Mouse (Mus musculus) ES-E14 (cell line): ENCODE data around the gene Il17d. TPM values are rescaled to one million over a fixed set of nuclear protein-coding genes. Genes with fewer than 3 reads are reported as not detected.

ENCODE experiments used
- DNase-seq: peaks from one replicate; pipeline ENCODE4 v3.0.0-alpha.2; 2013; ENCODE audit warnings: low read depth, low spot score
- H3K27ac ChIP-seq: 2 replicates; pipeline ENCODE4 v1.5.1; 2012; ENCODE audit warnings: low read depth, mild to moderate bottlenecking, low read length, moderate library complexity, mixed read lengths; ENCODE audit not compliant: poor library complexity, insufficient read depth, severe bottlenecking
- H3K36me3 ChIP-seq: 2 replicates; pipeline ENCODE4 v1.6.1; 2012; ENCODE audit warnings: mild to moderate bottlenecking, low read length, moderate library complexity, mixed read lengths; ENCODE audit not compliant: control insufficient read depth, poor library complexity, insufficient read depth, severe bottlenecking
- H3K4me1 ChIP-seq, 2 experiments: fragments of 150-350 bp in 1 of 2; sonication (generic) in 1 of 2; 2 replicates each; pipeline ENCODE4 v1.6.1; 2012; ENCODE audit warnings: low read length in 2 of 2, mild to moderate bottlenecking in 1 of 2, mixed read lengths in 1 of 2; ENCODE audit not compliant: control insufficient read depth in 2 of 2, insufficient read depth in 2 of 2, poor library complexity in 1 of 2
- H3K4me3 ChIP-seq, 2 experiments: fragments of 150-350 bp in 1 of 2; sonication (generic) in 1 of 2; 2 replicates each; pipeline ENCODE4 v1.5.1; 2012; ENCODE audit warnings: low read length in 2 of 2, low read depth in 1 of 2, mild to moderate bottlenecking in 1 of 2, mixed read lengths in 1 of 2; ENCODE audit not compliant: insufficient read depth in 1 of 2, poor library complexity in 1 of 2, severe bottlenecking in 1 of 2
- H3K9ac ChIP-seq: 2 replicates; pipeline ENCODE4 v1.6.1; 2012; ENCODE audit warnings: low read depth, mild to moderate bottlenecking, low read length, mixed read lengths; ENCODE audit not compliant: poor library complexity, insufficient read depth, severe bottlenecking
- H3K9me3 ChIP-seq: fragments of 150-350 bp; sonication (generic); 2 replicates; pipeline ENCODE4 v1.6.1; 2012; ENCODE audit warnings: low read depth, mild to moderate bottlenecking, low read length; ENCODE audit not compliant: control insufficient read depth, insufficient read depth
- CHD2 ChIP-seq: IDR thresholded peaks from 2 replicates; pipeline ENCODE4 v1.6.1; 2014; ENCODE audit warnings: mild to moderate bottlenecking, low read depth, low read length, inconsistent platforms
- HCFC1 ChIP-seq: IDR thresholded peaks from 2 replicates; pipeline ENCODE4 v1.6.1; 2012; ENCODE audit warnings: low read length, inconsistent platforms, borderline replicate concordance; ENCODE audit not compliant: insufficient read depth
- MAFK ChIP-seq: IDR thresholded peaks from 2 replicates; pipeline ENCODE4 v1.6.1; 2014; ENCODE audit warnings: mild to moderate bottlenecking, low read depth, low read length, inconsistent platforms; ENCODE audit not compliant: insufficient read depth
- ZC3H11A ChIP-seq: IDR thresholded peaks from 2 replicates; pipeline ENCODE4 v1.6.1; 2012; ENCODE audit warnings: low read depth, mild to moderate bottlenecking, inconsistent platforms, low read length, borderline replicate concordance
- ZNF384 ChIP-seq: IDR thresholded peaks from 2 replicates; pipeline ENCODE4 v1.6.1; 2012; ENCODE audit warnings: low read depth, low read length, inconsistent platforms
- in situ Hi-C, 2 experiments: fragments of 600-800 bp; cut with MboI; formaldehyde crosslinking; loops; one replicate each; pipeline ENCODE4 v1.15.1; 2025; ENCODE audit warnings: low sequenced_read_pairs in 2 of 2, inconsistent platforms in 1 of 2; ENCODE audit not compliant: unreplicated experiment in 2 of 2
- total RNA-seq: library from RNA; depleted of rRNA; stranded (reverse); fragments of 300-350 nt; gene quantifications from 2 replicates; pipeline ENCODE4 v1.2.3, GENCODE M21; 2012

Gene Il17d
- total RNA-seq, 1 experiment: 2.6 TPM

DNA sequence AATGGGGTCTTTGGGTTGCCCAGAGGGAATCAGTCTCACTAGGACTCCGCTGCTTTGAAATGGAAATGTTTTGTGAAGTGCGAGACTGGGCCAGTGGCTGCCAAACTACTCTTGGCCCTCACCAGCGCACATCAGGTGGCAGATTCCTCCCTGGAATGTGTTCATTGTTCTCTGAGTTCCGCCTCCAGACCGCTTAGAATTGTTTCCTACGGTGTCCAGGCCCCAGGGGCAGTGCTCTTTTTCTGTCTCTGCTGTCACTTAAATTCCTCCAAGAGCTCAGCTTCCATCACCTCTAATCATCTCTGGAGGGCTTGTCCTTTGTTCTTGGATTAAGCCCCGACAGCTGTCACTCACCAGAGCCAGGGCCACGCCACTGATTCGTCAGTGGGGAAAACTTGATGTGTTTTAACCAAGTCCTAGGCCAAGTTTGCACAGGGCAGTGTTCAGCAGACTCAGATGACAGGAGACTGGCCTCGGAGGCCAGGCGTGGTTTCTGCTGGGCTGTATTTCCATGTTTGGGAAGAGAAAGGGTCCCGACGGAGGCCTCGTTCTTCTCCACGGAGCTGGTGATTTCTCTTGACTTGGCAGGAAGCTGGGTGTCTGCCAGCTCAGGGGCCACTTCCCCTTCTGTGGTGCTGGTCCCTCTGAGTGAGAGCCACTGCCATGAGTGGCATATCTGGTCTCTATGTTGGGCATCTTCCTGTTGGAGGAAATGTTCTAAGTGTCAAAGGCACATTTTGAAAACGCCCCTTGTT is 12.9 kb downstream of the Il17d start:
- Histone ChIP-seq H3K9ac (no peak overlapping the region), H3K27ac (no peak overlapping the region; the same call in 1 of the 2 replicates), H3K4me3 (no peak overlapping the region), H3K36me3 (no peaks in the 10 kb centered on the region), H3K9me3 (no peaks in the 10 kb centered on the region), H3K4me1 (peaks cover 6 to 40% of the 10 kb centered on the region in 2 experiments; a peak in 2 of 4 replicates)
- no peak for DNase-seq
- in situ Hi-C loops: no loop called here
- no peak for TF ChIP-seq MAFK

DNA sequence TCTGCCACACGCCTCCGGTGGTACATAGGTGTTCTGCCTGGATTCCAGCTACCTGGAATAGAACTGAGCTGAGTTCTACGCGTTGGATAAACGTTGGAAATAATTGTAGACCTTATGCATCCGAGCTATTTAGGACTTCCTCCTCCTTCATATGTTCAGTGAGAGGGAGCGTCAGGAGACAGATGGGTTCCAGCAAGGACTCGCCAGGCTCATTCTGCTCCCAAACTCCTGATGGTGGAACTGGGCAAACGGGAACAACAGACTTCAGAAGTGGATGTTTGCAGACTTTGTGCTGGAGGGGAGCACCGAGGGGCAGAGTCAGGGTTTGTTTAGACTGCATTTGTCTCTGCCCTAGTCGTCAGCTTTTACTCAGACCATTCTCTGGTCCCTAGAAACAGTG is 16.1 kb downstream of the Il17d start:
- Histone ChIP-seq H3K4me3 (no peak overlapping the region), H3K4me1 (peaks cover 6 to 27% of the 10 kb centered on the region in 2 experiments; a peak in 2 of 4 replicates), H3K9me3 (no peaks in the 10 kb centered on the region), H3K36me3 (no peaks in the 10 kb centered on the region), H3K27ac (no peak overlapping the region), H3K9ac (no peak overlapping the region)
- no peak for DNase-seq
- no peak for TF ChIP-seq MAFK
- TF ChIP-seq HCFC1: no peak
- no peak for TF ChIP-seq ZC3H11A
- no peak for TF ChIP-seq ZNF384
- TF ChIP-seq CHD2: no peak
- in situ Hi-C loops: no loop called here

DNA sequence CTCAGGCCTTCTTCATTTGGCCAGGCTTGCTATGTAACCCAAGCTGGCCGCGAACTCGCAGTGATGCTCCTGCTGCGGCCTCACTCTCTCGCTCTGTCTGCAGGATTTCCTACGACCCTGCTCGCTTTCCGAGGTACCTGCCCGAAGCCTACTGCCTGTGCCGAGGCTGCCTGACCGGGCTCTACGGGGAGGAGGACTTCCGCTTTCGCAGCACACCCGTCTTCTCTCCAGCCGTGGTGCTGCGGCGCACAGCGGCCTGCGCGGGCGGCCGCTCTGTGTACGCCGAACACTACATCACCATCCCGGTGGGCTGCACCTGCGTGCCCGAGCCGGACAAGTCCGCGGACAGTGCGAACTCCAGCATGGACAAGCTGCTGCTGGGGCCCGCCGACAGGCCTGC is 17.7 kb downstream of the Il17d start:
- H3K4me3 ChIP-seq: peak overlapping the region; percentile 50 to 78
- H3K36me3 ChIP-seq: no peaks in the 10 kb centered on the region
- peaks cover 7 to 29% of the 10 kb centered on the region in 2 experiments; a peak in 3 of 4 replicates for H3K4me1 ChIP-seq
- TF ChIP-seq MAFK (no peak), ZNF384 (no peak), ZC3H11A (no peak), CHD2 (no peak), HCFC1 (no peak)
- in situ Hi-C loops: no loop called here
- no peak for DNase-seq
- H3K9me3 ChIP-seq: no peaks in the 10 kb centered on the region
- H3K9ac ChIP-seq: peak overlapping the region; percentile 80
- no peak overlapping the region for H3K27ac ChIP-seq

DNA sequence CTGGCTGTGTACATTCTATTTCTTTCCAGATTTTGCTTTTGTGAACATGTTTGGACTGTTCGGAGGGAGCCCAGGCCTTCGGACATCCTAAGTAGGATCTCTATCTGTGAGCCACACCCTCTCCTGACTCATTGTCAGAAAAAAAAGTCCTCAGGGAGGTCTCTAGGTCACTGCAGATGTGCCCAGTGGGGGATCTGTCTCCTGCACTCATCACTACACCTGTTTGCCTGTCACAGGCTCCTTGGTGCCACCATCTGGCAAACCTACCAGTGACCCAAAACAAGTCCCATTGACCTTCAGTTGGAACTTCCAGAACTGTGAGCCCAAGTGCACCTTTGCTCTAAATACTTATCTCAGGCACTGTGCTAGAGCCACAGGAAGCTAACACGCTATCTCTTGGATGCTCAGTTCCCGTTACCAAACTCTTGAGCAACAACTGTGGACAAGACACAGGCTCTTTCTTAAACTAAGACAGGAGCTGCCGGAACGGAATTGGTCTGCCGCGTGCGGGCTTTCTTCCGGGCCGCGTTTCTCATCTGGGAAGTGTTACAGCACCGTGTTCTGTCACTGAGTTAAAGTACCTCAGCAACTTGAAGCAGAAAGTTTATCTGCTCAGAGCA is 19.0 kb downstream of the Il17d start:
- no peak for TF ChIP-seq MAFK
- TF ChIP-seq ZNF384: peak; percentile 49; the same call in 1 of the 2 replicates
- Histone ChIP-seq H3K9me3 (no peaks in the 10 kb centered on the region), H3K36me3 (no peaks in the 10 kb centered on the region), H3K9ac (no peak overlapping the region), H3K27ac (no peak overlapping the region), H3K4me3 (no peak overlapping the region), H3K4me1 (peaks cover 5 to 21% of the 10 kb centered on the region in 2 experiments; a peak in 3 of 4 replicates)
- in situ Hi-C loops: no loop called here
- no peak for DNase-seq

DNA sequence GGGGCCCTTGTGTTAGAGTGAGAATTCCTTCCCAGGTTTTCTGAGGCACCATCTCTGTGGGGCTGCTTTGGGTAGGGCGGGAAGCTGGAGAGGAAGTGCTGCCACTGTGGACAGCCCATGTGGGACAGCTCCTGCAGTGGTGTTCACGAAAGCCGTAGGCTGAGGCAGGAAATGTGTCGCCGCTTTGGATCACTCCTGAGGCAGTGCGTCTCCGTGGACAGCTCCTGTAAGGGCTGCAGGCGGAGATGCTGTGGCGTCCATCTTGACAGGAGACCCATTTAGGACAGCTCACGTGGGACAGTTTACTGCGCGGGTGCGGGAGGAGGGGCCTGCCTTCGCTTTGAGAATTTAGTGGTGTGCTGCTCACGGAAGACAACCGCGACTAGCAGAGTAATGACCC is 20.9 kb downstream of the Il17d start:
- H3K9me3 ChIP-seq: no peaks in the 10 kb centered on the region
- H3K9ac ChIP-seq: no peak overlapping the region
- H3K4me3 ChIP-seq: no peak overlapping the region; a peak in 1 of 4 replicates
- peaks cover 5 to 21% of the 10 kb centered on the region in 2 experiments; a peak in 3 of 4 replicates for H3K4me1 ChIP-seq
- in situ Hi-C loops: no loop called here
- peaks cover 11% of the 10 kb centered on the region; the same call in 1 of the 2 replicates for H3K36me3 ChIP-seq
- TF ChIP-seq ZNF384: no peak
- no peak for TF ChIP-seq CHD2
- TF ChIP-seq HCFC1: no peak
- no peak for TF ChIP-seq ZC3H11A
- TF ChIP-seq MAFK: no peak
- no peak overlapping the region for H3K27ac ChIP-seq
- no peak for DNase-seq
